Mouse (Mus musculus) heart, postnatal 36 days (tissue): ENCODE data around the gene Psmd12. TPM values are rescaled to one million over a fixed set of nuclear protein-coding genes. Genes with fewer than 3 reads are reported as not detected.

Experiments
- DNase-seq, 2 experiments: peaks; one replicate each; pipeline ENCODE4 v3.0.0; 2021 to 2022
- intact Hi-C: fragments of 180-260 bp; cut with DNase I; formaldehyde crosslinking; loops from one replicate; pipeline ENCODE4 v1.15.1; 2025
- total RNA-seq, 2 experiments: library from RNA; stranded (reverse); gene quantifications; 2 replicates each; pipeline ENCODE4 v1.2.3; 2021

Psmd12 gene
- total RNA-seq, result 10 to 100 TPM; 89.6 to 92.4 TPM

- peak; percentile 97 for DNase-seq
- intact Hi-C loops, result no loop called here
Observed at GRCm38 (mm10) chr11:107479053-107479861, at the start of gene Psmd12. Psmd12 (plus strand) TSS chr11:107479484.

GRCm38 (mm10) chr11:107431197-107431965, 47.9 kb upstream of the Psmd12 start:
- no peak for DNase-seq
- intact Hi-C loops, result no loop called here

GRCm38 (mm10) chr11:107435776-107436449, 43.4 kb upstream of the Psmd12 start:
- intact Hi-C loops, result no loop called here
- DNase-seq, result no peak

GRCm38 (mm10) chr11:107437723-107438122, 41.6 kb upstream of the Psmd12 start:
- no peak for DNase-seq
- intact Hi-C loops, result no loop called here

GRCm38 (mm10) chr11:107438140-107438539, 41.1 kb upstream of the Psmd12 start:
- intact Hi-C loops, result no loop called here
- no peak for DNase-seq

GRCm38 (mm10) chr11:107441050-107441449, 38.2 kb upstream of the Psmd12 start:
- DNase-seq, result no peak
- intact Hi-C loops, result no loop called here

GRCm38 (mm10) chr11:107443121-107444095, 35.9 kb upstream of the Psmd12 start:
- DNase-seq, result no peak
- intact Hi-C loops, result no loop called here

GRCm38 (mm10) chr11:107445683-107446082, 33.6 kb upstream of the Psmd12 start:
- intact Hi-C loops, result no loop called here
- no peak for DNase-seq

- intact Hi-C loops, result no loop called here
Observed at GRCm38 (mm10) chr11:107446650-107447049, 32.6 kb upstream of the Psmd12 start.

GRCm38 (mm10) chr11:107447349-107447748, 31.9 kb upstream of the Psmd12 start:
- peak; percentile 38 to 42 for DNase-seq
- intact Hi-C loops, result no loop called here

More at GRCm38 (mm10) chr11:107446650-107447049, 32.6 kb upstream of the Psmd12 start:
- DNase-seq, result no peak

GRCm38 (mm10) chr11:107447915-107448314, 31.4 kb upstream of the Psmd12 start:
- DNase-seq, result no peak
- intact Hi-C loops, result no loop called here

GRCm38 (mm10) chr11:107449169-107449910, 29.9 kb upstream of the Psmd12 start:
- intact Hi-C loops, result no loop called here
- peak; percentile 45 to 48 for DNase-seq

GRCm38 (mm10) chr11:107450097-107450496, 29.2 kb upstream of the Psmd12 start:
- intact Hi-C loops, result loop anchor here (2.0 to 5.0 kb wide), 2 partner anchors 19 to 33 kb away; no protein-coding TSS in a partner anchor
- peak; percentile 29 to 42 for DNase-seq

GRCm38 (mm10) chr11:107451106-107451505, 28.2 kb upstream of the Psmd12 start:
- peak; percentile 38 to 56 for DNase-seq
- intact Hi-C loops, result loop anchor here (2.0 to 5.0 kb wide), 2 partner anchors 18 to 34 kb away; no protein-coding TSS in a partner anchor

- DNase-seq, result no peak
- intact Hi-C loops, result loop anchor here (5.0 kb wide), 1 partner anchor 35 kb away; no protein-coding TSS in a partner anchor
Observed at GRCm38 (mm10) chr11:107452053-107452452, 27.2 kb upstream of the Psmd12 start.

- DNase-seq, result no peak
- intact Hi-C loops, result loop anchor here (5.0 kb wide), 1 partner anchor 38 kb away; no protein-coding TSS in a partner anchor
Observed at GRCm38 (mm10) chr11:107454546-107455462, 24.5 kb upstream of the Psmd12 start.

GRCm38 (mm10) chr11:107457282-107457681, 22.0 kb upstream of the Psmd12 start:
- DNase-seq, result no peak
- intact Hi-C loops, result no loop called here

- intact Hi-C loops, result no loop called here
Observed at GRCm38 (mm10) chr11:107458286-107458685, 21.0 kb upstream of the Psmd12 start.

More at GRCm38 (mm10) chr11:107458286-107458685, 21.0 kb upstream of the Psmd12 start:
- DNase-seq, result no peak
